Mouse (Mus musculus): ENCODE data around the gene Fto.

- TF ChIP-seq EP300 (IDR thresholded peaks at IDR 0.05; ENCODE audit: low read length) (no peak), CTCF (conservative IDR thresholded peaks at IDR 0.05 in 1 of 2, IDR thresholded peaks at IDR 0.05 in 1 of 2; ENCODE audit: low read depth in 2 of 2, low read length in 2 of 2) (no peak)
Observed at GRCm38 (mm10) chr8:91454926-91455325, 141.6 kb downstream of the Fto start.

Data from CH12.LX (cell line).